Mouse (Mus musculus): ENCODE data around the gene Dbnl. TPM values are rescaled to one million over a fixed set of nuclear protein-coding genes. Genes with fewer than 3 reads are reported as not detected.

The Dbnl gene
- polyA plus RNA-seq, 1 experiment from 2014 or later: 99.8 TPM

- TF ChIP-seq CTCF (IDR thresholded peaks at IDR 0.05; ENCODE audit: low read depth) (no peak), EP300 (optimal IDR thresholded peaks at IDR 0.05) (no peak)
- no peak overlapping the region for H3K4me3 ChIP-seq (ENCODE audit: low read depth, low read length)
- H3K4me1 ChIP-seq (replicated peaks; ENCODE audit: control insufficient read depth, insufficient read depth): no peaks in the 10 kb centered on the region
- WGBS: 69% methylated on average over 11 of the region's 11 CpGs
- H3K9me3 ChIP-seq (ENCODE audit: control insufficient read depth, low read length): no peaks in the 10 kb centered on the region
- DNase-seq (ENCODE audit: low spot score): peak; percentile 11
- no peak overlapping the region for H3K4me2 ChIP-seq (replicated peaks; ENCODE audit: low read depth)
- H3K27ac ChIP-seq (replicated peaks): no peak overlapping the region
- ATAC-seq (ENCODE audit: low FRiP score, low TSS enrichment): no peak
- H3K27me3 ChIP-seq (ENCODE audit: control insufficient read depth, insufficient read depth, low read length): no peaks in the 10 kb centered on the region
- peaks cover 36% of the 10 kb centered on the region for H3K36me3 ChIP-seq (ENCODE audit: control insufficient read depth, insufficient read depth, low read length)
- no peak overlapping the region for H3K9ac ChIP-seq (ENCODE audit: low read length)
These were observed 9.1 kb downstream of the Dbnl start for GRCm38 (mm10) chr11:5797371-5797770.

DNA sequence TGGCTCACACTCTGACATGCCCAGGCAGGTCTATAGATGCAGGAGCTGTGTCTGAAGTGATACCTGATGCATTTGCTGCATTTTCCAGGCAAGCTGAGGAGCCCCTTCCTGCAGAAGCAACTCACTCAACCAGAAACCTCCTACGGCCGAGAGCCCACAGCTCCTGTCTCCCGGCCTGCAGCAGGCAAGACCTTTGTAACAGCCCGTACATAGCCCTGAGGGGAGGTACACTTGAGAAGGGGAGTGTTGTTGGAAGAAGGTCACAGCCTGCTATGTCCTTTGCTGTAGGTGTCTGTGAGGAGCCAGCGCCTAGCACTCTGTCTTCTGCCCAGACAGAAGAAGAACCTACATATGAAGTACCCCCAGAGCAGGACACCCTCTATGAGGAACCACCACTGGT is 9.6 kb downstream of the Dbnl start:
- no peak for TF ChIP-seq EP300 (optimal IDR thresholded peaks at IDR 0.05)
- no peak for TF ChIP-seq CTCF (IDR thresholded peaks at IDR 0.05; ENCODE audit: low read depth)
- Histone ChIP-seq H3K36me3 (ENCODE audit: control insufficient read depth, insufficient read depth, low read length) (peaks cover 36% of the 10 kb centered on the region), H3K4me2 (replicated peaks; ENCODE audit: low read depth) (no peak overlapping the region), H3K9ac (ENCODE audit: low read length) (no peak overlapping the region), H3K27ac (replicated peaks) (no peak overlapping the region), H3K27me3 (ENCODE audit: control insufficient read depth, insufficient read depth, low read length) (no peaks in the 10 kb centered on the region), H3K4me3 (ENCODE audit: low read depth, low read length) (no peak overlapping the region), H3K4me1 (replicated peaks; ENCODE audit: control insufficient read depth, insufficient read depth) (no peaks in the 10 kb centered on the region), H3K9me3 (ENCODE audit: control insufficient read depth, low read length) (no peaks in the 10 kb centered on the region)
- WGBS: 85% methylated on average over 5 of the region's 5 CpGs
- DNase-seq (ENCODE audit: low spot score): no peak
- no peak for ATAC-seq (ENCODE audit: low FRiP score, low TSS enrichment)

DNA sequence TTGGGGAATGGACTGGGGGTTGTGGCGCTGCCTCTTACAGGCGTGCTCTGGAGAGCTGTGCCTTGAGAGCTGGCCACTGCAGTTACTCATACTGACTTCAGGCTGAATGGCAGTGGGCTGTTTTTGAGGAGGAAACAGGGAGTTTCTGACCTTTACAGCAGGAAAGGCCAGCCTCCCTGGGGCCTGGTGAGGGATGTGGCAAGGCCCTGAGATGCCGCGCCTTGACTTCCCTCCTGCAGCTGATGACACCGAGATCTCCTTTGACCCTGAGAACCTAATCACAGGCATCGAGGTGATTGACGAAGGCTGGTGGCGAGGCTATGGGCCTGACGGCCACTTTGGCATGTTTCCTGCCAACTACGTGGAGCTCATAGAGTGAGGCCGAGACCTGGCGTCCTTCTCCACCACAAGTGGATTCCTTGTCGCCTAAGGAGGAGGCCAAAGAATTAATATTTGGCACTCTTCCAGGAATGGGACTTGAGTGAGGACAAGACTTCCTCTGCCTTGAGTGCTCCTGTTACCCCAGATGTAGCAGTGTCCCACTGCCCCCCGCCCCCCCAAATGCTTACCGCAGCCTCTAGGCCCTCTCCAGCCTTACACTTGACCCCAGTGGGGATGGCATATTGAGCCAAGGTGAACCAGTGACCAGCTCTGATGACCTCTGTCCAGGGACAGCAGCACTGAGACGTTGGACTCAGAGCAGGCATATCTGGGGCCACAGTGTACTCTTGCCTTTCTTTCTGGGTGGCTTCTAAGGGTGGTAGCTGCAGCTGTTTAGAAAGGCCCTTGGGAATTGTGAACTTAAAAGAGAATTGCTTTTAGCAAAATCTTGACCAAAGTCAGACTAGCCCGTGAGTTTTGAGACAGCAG is 11.6 kb downstream of the Dbnl start:
- peaks cover 34% of the 10 kb centered on the region for H3K36me3 ChIP-seq (ENCODE audit: control insufficient read depth, insufficient read depth, low read length)
- no peak overlapping the region for H3K4me3 ChIP-seq (ENCODE audit: low read depth, low read length)
- DNase-seq (ENCODE audit: low spot score) (peak; percentile 15), ATAC-seq (ENCODE audit: low FRiP score, low TSS enrichment) (no peak)
- WGBS: 71% methylated on average over 17 of the region's 17 CpGs
- H3K9ac ChIP-seq (ENCODE audit: low read length): 0 out of 2 replicates have a peak overlapping the region, but pooled peaks have one; percentile 13
- H3K4me1 ChIP-seq (replicated peaks; ENCODE audit: control insufficient read depth, insufficient read depth): no peaks in the 10 kb centered on the region
- H3K4me2 ChIP-seq (replicated peaks; ENCODE audit: low read depth): no peak overlapping the region
- no peak for TF ChIP-seq EP300 (optimal IDR thresholded peaks at IDR 0.05)
- no peak for TF ChIP-seq CTCF (IDR thresholded peaks at IDR 0.05; ENCODE audit: low read depth)
- H3K27ac ChIP-seq (replicated peaks): no peak overlapping the region
- no peaks in the 10 kb centered on the region for H3K9me3 ChIP-seq (ENCODE audit: control insufficient read depth, low read length)
- no peaks in the 10 kb centered on the region for H3K27me3 ChIP-seq (ENCODE audit: control insufficient read depth, insufficient read depth, low read length)

- DNase-seq (ENCODE audit: low spot score): peak; percentile 12
- TF ChIP-seq CTCF (IDR thresholded peaks at IDR 0.05; ENCODE audit: low read depth): no peak
- Histone ChIP-seq H3K4me1 (replicated peaks; ENCODE audit: control insufficient read depth, insufficient read depth) (no peaks in the 10 kb centered on the region), H3K36me3 (ENCODE audit: control insufficient read depth, insufficient read depth, low read length) (peaks cover 23% of the 10 kb centered on the region), H3K4me3 (ENCODE audit: low read depth, low read length) (no peak overlapping the region), H3K27ac (replicated peaks) (no peak overlapping the region), H3K27me3 (ENCODE audit: control insufficient read depth, insufficient read depth, low read length) (no peaks in the 10 kb centered on the region), H3K9me3 (ENCODE audit: control insufficient read depth, low read length) (no peaks in the 10 kb centered on the region), H3K4me2 (replicated peaks; ENCODE audit: low read depth) (no peak overlapping the region), H3K9ac (ENCODE audit: low read length) (no peak overlapping the region)
- 88% methylated on average over 16 of the region's 16 CpGs for WGBS
- ATAC-seq (ENCODE audit: low FRiP score, low TSS enrichment): no peak
These were observed 13.2 kb downstream of the Dbnl start for GRCm38 (mm10) chr11:5801511-5801910.

GRCm38 (mm10) chr11:5802005-5802404 is 13.7 kb downstream of the Dbnl start:
- peak; percentile 62 for DNase-seq (ENCODE audit: low spot score)
- H3K9ac ChIP-seq (ENCODE audit: low read length): no peak overlapping the region
- peaks cover 18% of the 10 kb centered on the region for H3K36me3 ChIP-seq (ENCODE audit: control insufficient read depth, insufficient read depth, low read length)
- WGBS: 57% methylated on average over 12 of the region's 12 CpGs
- H3K27ac ChIP-seq (replicated peaks): no peak overlapping the region
- no peaks in the 10 kb centered on the region for H3K27me3 ChIP-seq (ENCODE audit: control insufficient read depth, insufficient read depth, low read length)
- no peaks in the 10 kb centered on the region for H3K4me1 ChIP-seq (replicated peaks; ENCODE audit: control insufficient read depth, insufficient read depth)
- H3K4me2 ChIP-seq (replicated peaks; ENCODE audit: low read depth): no peak overlapping the region
- no peaks in the 10 kb centered on the region for H3K9me3 ChIP-seq (ENCODE audit: control insufficient read depth, low read length)
- ATAC-seq (ENCODE audit: low FRiP score, low TSS enrichment): peak; percentile 54
- H3K4me3 ChIP-seq (ENCODE audit: low read depth, low read length): no peak overlapping the region
- 0 out of 2 replicates have a peak, but pooled peaks have one; percentile 5 for TF ChIP-seq CTCF (IDR thresholded peaks at IDR 0.05; ENCODE audit: low read depth)
- no peak for TF ChIP-seq EP300 (optimal IDR thresholded peaks at IDR 0.05)

Measured in stomach, postnatal 0 days (tissue).